Mouse (Mus musculus): ENCODE results near the gene H2-Eb1. TPM values are rescaled to one million over a fixed set of nuclear protein-coding genes. Genes with fewer than 3 reads are reported as not detected.

H2-Eb1 gene
- polyA plus RNA-seq, 1 experiment = not detected

GRCm38 (mm10) chr17:34363676-34364310 is 58.1 kb downstream of the H2-Eb1 start:
- H3K4me1 ChIP-seq (ENCODE audit: control insufficient read depth, insufficient read depth, low read length) = no peaks in the 10 kb centered on the region
- H3K4me3 ChIP-seq (ENCODE audit: insufficient read depth, low read length) = no peak overlapping the region
- TF ChIP-seq POLR2A (IDR thresholded peaks at IDR 0.05; ENCODE audit: low read depth, low read length) (no peak), CTCF (IDR thresholded peaks at IDR 0.05; ENCODE audit: borderline replicate concordance, insufficient read depth, low read length) (no peak)
- H3K27ac ChIP-seq (ENCODE audit: insufficient read depth, low read length) = no peak overlapping the region

- H3K4me1 ChIP-seq (ENCODE audit: control insufficient read depth, insufficient read depth, low read length) = no peaks in the 10 kb centered on the region
- TF ChIP-seq POLR2A (IDR thresholded peaks at IDR 0.05; ENCODE audit: low read depth, low read length) (no peak), CTCF (IDR thresholded peaks at IDR 0.05; ENCODE audit: borderline replicate concordance, insufficient read depth, low read length) (no peak)
- H3K27ac ChIP-seq (ENCODE audit: insufficient read depth, low read length) = no peak overlapping the region
- H3K4me3 ChIP-seq (ENCODE audit: insufficient read depth, low read length) = no peak overlapping the region
Measured at GRCm38 (mm10) chr17:34365031-34365430, 59.4 kb downstream of the H2-Eb1 start.

Other genes starting within 250 kb of the H2-Eb1 start
- gene H2-Oa, start 213.5 kb upstream of the H2-Eb1 start, polyA plus RNA-seq (2011; ENCODE audit: insufficient read length, low read depth, missing spikeins) = not detected in 2 replicates
- 8.2 and 10.0 TPM in 2 replicates for gene H2-DMa, start 186.3 kb upstream of the H2-Eb1 start, polyA plus RNA-seq (2011; ENCODE audit: insufficient read length, low read depth, missing spikeins)
- 205 and 233 TPM in 2 replicates for gene Brd2, start 183.2 kb upstream of the H2-Eb1 start, polyA plus RNA-seq (2011; ENCODE audit: insufficient read length, low read depth, missing spikeins)
- not detected in 2 replicates for gene H2-DMb2, start 162.6 kb upstream of the H2-Eb1 start, polyA plus RNA-seq (2011; ENCODE audit: insufficient read length, low read depth, missing spikeins)
- gene H2-DMb1, start 152.8 kb upstream of the H2-Eb1 start, polyA plus RNA-seq (2011; ENCODE audit: insufficient read length, low read depth, missing spikeins) = 2.2 and 2.4 TPM in 2 replicates
- gene Tap1, start 118.3 kb upstream of the H2-Eb1 start, polyA plus RNA-seq (2011; ENCODE audit: insufficient read length, low read depth, missing spikeins) = 17.8 TPM in 2 replicates
- gene Psmb9, start 118.1 kb upstream of the H2-Eb1 start, polyA plus RNA-seq (2011; ENCODE audit: insufficient read length, low read depth, missing spikeins) = 2.7 and 11.9 TPM in 2 replicates
- 16.1 and 18.8 TPM in 2 replicates for gene Psmb8, start 108.1 kb upstream of the H2-Eb1 start, polyA plus RNA-seq (2011; ENCODE audit: insufficient read length, low read depth, missing spikeins)
- gene Tap2, start 102.3 kb upstream of the H2-Eb1 start, polyA plus RNA-seq (2011; ENCODE audit: insufficient read length, low read depth, missing spikeins) = 25.6 and 25.7 TPM in 2 replicates
- gene H2-Ob, start 67.0 kb upstream of the H2-Eb1 start, polyA plus RNA-seq (2011; ENCODE audit: insufficient read length, low read depth, missing spikeins) = not detected in 2 replicates
- gene H2-Ab1, start 48.2 kb upstream of the H2-Eb1 start, polyA plus RNA-seq (2011; ENCODE audit: insufficient read length, low read depth, missing spikeins) = not detected in 2 replicates
- not detected in 2 replicates for gene H2-Aa, start 18.0 kb upstream of the H2-Eb1 start, polyA plus RNA-seq (2011; ENCODE audit: insufficient read length, low read depth, missing spikeins)
- not detected in 2 replicates for gene H2-Eb2, start 19.8 kb downstream of the H2-Eb1 start, polyA plus RNA-seq (2011; ENCODE audit: insufficient read length, low read depth, missing spikeins)
- not detected in 2 replicates for gene Btnl2, start 49.0 kb downstream of the H2-Eb1 start, polyA plus RNA-seq (2011; ENCODE audit: insufficient read length, low read depth, missing spikeins)
- gene Btnl1, start 71.3 kb downstream of the H2-Eb1 start, polyA plus RNA-seq (2011; ENCODE audit: insufficient read length, low read depth, missing spikeins) = not detected in 2 replicates
- not detected in 2 replicates for gene BC051142, start 93.0 kb downstream of the H2-Eb1 start, polyA plus RNA-seq (2011; ENCODE audit: insufficient read length, low read depth, missing spikeins)
- not detected in 2 replicates for gene Btnl4, start 171.5 kb downstream of the H2-Eb1 start, polyA plus RNA-seq (2011; ENCODE audit: insufficient read length, low read depth, missing spikeins)
- gene Btnl6, start 211.5 kb downstream of the H2-Eb1 start, polyA plus RNA-seq (2011; ENCODE audit: insufficient read length, low read depth, missing spikeins) = not detected in 2 replicates

Measured in embryonic fibroblast, embryonic 13.5 days (primary cell).